Mouse (Mus musculus) mouse embryonic stem cell (cell line): Measurements from ENCODE around the gene Hapln2.

ENCODE experiments used
- in situ Hi-C, 2 experiments: fragments of 300-500 bp; cut with MboI; formaldehyde crosslinking; loops; 1 replicate in 1 of 2; 3 replicates in 1 of 2; pipeline ENCODE4 v1.14.3; 2019 to 2020; ENCODE audit warnings: low sequenced_read_pairs in 2 of 2, low pct_unique_long_range_greater_than_20kb in 1 of 2, mixed read lengths in 1 of 2; ENCODE audit not compliant: unreplicated experiment in 1 of 2

Hapln2 gene

GRCm38 (mm10) chr3:88027434-88028186 is at the start of gene Hapln2:
TSS of gene Hapln2 (minus strand) at chr3:88027583.
- in situ Hi-C loops, result loop anchor here in 1 of 2 experiments (10.0 kb wide), 1 partner anchor 47 kb away; the partner anchor contains the start of gene Ttc24

GRCm38 (mm10) chr3:88074766-88075165 is 47.4 kb upstream of the Hapln2 start:
- in situ Hi-C loops, result loop anchor here (5.0 to 10.0 kb wide), 2 partner anchors 37 to 50 kb away; partner anchors contain the start of gene Hapln2 (in 1 of the 2)

- in situ Hi-C loops, result loop anchor here (5.0 to 10.0 kb wide), 2 partner anchors 37 to 50 kb away; partner anchors contain the start of gene Hapln2 (in 1 of the 2)
Observed at GRCm38 (mm10) chr3:88074351-88074750, 47.0 kb upstream of the Hapln2 start.

GRCm38 (mm10) chr3:88073631-88074030 is 46.2 kb upstream of the Hapln2 start:
- in situ Hi-C loops, result loop anchor here (5.0 to 10.0 kb wide), 2 partner anchors 36 to 49 kb away; partner anchors contain the start of gene Hapln2 (in 1 of the 2)

DNA sequence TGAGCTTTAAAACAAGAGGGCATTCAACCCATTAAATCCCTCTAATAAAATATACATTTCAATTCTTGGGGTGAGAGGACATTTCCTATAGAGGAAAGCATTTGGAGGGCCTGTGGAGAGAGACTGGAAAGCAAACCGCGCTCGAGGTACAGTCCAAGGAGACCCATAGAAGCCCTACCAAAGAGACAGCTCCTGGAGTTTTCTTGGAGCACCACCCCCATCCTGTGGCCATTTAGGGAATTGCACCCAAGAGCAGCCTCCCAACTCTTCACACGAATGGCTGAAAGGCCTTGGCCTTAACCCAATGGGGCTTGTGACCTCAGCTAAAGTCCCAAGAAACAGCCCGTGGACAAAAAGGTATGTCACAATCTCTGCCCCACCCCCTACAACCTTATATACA is 44.4 kb upstream of the Hapln2 start:
- in situ Hi-C loops, result loop anchor here (5.0 to 10.0 kb wide), 2 partner anchors 34 to 47 kb away; partner anchors contain the start of gene Hapln2 (in 1 of the 2)

DNA sequence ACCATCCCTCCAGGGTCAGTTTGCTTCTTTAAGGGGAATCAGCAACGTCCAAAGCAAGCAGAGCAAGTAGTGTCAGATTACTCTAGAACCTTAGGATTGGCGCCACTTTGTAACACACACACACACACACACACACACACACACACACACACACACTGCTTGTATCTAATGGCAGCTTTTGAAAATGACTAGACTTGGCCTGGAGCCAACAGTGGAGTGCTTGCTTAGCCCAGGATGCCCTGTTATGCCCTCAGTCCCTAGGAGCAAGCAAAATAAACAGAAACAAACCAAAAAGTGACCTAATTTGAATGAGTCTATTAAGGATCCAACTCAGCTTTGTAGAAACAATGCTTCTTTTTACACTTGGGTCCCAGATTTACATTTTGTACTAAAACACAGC is 41.0 kb upstream of the Hapln2 start:
- in situ Hi-C loops, result no loop called here

GRCm38 (mm10) chr3:88057902-88058696 is 30.7 kb upstream of the Hapln2 start, which contains the start of gene Naxe:
TSS of gene Naxe (minus strand) at chr3:88058495.
- in situ Hi-C loops, result no loop called here

DNA sequence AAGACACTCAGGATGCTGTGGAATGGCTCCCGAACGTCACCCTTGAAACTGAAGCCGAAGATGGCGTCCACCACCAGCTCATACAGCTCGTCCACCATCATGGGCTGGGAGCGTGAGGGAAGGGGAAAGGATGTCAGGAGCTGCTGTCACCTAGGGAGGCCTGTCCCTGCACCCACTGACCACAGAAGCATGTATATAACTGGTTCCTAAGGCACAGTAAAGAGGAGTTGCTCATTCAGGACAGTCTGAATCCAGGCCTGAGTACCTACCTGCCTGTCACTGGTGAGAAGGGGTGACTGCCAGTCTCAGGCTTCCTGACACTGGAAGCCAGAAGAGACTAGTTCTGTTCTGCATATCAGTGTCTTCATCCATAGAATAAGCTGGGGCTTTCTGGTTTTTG is 29.6 kb upstream of the Hapln2 start:
- in situ Hi-C loops, result no loop called here

DNA sequence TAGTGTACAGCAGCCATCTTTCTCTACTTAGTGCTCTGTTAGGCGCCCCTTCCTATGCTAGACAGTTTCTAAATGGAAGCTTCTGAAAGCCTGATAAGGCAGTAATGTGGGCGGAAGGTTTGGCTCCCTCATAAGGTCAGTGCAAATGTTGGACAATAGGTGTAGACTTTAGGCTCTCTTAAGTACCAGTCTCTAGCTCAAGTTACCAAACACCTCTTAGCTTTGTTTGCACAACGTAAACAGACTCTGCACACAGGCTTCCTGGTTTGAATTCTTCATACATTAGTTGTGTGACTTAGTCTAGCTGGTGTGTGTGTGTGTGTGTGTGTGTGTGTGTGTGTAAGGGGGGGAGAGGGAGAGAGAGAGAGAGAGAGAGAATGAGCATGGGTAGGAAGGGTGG is 22.1 kb upstream of the Hapln2 start:
- in situ Hi-C loops, result no loop called here

DNA sequence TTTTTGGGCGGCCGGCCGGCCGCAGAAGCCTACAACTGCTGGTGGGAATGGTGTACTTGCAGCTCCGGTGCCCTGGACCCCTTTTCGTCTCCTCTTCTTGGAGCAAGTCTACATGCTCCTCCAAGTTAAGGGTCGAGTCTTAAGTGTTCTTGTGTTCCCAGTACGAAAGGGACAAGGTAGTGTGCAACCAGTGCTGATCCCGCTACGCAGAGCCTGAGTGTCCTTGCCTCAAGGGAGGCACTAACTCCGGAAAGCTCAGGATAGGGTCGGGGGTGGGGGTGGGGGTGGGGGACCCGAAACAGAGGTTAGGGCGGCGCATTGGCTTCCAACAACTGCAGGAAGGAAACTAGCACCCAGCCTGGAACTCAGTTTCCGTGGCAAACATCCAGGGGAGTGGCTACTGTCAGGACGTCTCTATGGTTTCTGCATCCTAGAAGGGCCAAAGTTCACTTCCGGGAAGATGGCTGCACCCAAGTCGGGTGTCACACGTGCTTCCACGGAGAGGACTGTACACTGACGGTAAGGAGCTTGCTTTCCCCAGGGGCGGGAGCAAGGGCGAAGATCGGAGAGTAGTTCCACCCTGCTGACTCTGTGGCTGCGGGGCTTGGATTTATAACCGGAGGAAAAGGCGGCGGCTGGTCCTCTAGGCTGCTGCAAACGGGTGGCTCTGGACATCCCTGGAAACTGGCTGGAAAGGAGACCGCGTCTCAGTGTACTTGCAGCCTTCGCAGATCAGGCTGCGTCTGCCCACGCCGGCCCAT is 15.5 kb upstream of the Hapln2 start, which contains the start of gene Gpatch4:
TSS of gene Gpatch4 (plus strand) at position 448 of the 761 bp plus-strand sequence.
- in situ Hi-C loops, result no loop called here

DNA sequence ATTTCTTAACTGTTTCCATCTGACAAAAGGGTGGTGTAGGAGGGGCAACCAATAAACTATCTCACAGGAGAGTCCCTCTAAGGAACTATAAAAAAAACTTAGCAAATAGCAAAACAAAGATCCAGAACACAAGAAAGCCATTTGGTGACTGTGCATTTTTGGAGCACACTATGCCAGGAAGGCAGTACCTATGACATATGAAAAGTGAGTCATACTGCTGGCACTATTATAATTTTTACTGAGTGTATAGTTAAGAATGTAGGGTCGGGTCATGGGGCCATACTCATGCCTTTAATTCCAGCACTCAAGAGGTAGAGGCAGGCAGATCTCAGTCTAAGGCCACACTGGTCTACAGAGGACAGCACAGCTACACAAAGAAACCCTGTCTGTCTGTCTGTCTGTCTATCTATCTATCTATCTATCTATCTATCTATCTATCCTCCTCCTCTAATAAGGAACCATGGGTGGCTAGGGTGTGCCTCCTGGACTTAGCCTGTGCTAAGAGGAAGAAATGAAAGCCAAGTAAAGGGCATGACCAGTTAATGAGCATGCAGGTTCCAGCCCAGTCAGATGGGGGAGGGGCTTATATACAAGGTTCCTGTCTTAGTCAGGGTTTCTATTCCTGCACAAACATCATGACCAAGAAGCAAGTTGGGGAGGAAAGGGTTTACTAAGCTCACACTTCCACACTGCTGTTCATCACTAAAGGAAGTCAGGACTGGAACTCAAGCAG is 8.3 kb upstream of the Hapln2 start:
- in situ Hi-C loops, result loop anchor here in 1 of 2 experiments (5.0 kb wide), 1 partner anchor 37 kb away; no protein-coding TSS in a partner anchor

DNA sequence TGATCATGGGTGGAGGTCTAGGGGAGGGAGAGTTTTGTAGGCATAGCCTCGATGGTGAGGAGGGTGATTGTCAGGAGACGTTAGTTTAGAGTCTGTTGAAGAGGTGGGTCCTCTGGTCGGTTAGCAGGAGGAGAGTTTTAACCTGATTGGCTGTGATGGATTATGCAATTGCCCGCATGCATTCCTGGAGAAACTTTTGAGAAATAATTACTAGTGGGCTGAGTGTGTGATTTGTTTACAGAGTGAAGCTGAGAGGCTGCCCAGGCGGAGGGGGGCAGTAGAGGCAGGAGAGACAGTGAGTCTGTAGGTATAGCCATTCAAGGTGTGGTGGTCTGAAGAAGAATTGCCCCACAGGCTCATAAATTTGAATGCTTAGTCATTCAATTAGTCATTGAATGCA is 6.1 kb upstream of the Hapln2 start:
- in situ Hi-C loops, result no loop called here

DNA sequence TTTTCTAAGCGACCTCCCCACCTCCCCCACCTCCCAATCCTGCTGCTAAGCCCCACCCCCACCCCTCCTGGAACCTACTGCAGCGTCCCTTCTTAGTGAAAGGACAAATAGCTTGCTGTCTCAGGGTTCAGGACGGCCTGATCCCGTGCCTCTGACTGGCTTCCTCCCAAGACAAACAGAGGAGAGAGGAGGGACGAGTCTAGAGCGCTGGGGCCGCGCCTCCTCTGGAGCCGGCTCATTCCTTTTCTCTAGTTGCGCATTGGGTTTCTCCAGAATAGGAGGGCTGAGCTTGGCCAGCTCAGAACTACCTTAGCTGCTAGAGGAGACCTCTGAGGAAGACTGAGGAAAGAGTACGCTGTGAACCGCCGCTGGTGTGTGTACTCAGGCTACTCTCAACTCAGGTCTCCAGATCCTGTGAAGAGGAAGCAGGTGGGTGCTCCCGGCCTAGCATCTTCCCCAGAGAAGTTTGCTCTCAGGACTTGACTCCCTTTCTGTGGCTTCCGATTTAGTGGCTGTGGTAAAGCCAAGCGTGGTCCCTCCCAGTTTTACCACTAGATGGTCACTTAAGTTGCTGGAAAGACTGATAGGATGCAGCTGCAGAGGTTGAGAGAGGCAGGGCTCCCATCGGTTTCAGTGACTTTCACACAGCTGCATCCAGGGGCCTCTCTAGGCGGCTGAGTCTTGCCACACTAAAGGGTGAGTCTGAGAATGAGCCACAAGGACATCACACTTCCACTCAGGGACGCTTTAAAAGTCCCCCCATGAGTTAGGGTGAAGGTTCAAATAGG is 3.4 kb upstream of the Hapln2 start:
- in situ Hi-C loops, result no loop called here

GRCm38 (mm10) chr3:88026823-88027222 is 560 bp downstream of the Hapln2 start:
- in situ Hi-C loops, result loop anchor here in 1 of 2 experiments (10.0 kb wide), 1 partner anchor 48 kb away; the partner anchor contains the start of gene Ttc24

DNA sequence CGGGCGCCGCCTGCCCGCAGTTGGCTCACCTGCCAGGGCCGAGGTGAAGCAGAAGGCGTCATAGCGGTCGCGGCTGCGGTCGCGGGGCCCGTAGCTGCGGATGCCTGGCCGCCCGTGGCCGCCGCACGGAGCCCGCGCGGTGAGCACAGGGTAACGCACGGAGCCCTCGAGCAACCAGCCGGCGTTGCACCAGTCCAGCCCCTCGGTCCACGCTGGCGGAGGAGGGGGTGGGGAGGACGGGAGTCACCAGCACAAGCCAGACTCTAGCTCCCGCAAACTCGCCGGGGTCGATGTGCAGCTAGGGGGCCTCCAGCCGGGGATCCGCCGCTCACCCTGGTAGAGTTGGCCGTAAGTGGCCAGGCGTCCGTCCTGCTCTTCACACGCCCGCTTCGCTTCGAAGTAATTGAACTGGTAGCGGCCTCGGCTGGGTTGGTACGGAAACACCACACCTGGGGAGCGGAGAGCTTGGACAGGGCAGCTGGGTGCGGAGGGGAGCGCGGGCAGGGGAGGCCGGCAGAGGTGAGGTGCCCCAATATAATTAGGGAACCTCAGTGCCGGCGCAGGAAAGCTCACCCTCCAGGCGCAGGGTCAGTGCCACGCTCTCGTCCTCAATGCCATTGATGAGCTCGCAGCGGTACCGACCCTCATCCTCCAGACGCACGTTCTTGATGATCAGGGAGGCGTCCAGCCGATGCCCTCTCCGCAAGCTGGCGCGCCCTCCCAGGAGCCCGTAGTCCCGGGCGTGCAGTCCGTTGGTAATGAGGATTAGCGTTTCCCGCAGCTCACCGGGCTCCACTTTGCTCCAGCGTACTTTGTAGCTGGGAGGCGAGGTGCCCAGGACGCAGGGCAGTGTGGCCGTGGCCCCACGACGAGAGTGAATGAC is 4.0 kb downstream of the Hapln2 start:
- in situ Hi-C loops, result loop anchor here in 1 of 2 experiments (10.0 kb wide), 1 partner anchor 51 kb away; the partner anchor contains the start of gene Ttc24
